Mouse (Mus musculus) ES-E14 (cell line): ENCODE measurements at regions not wholly inside any gene's neighbourhood (a gene's known extent, or its start where the extent isn't known, plus 50 kb on each side); places are given as distances from the start of the nearest gene placed in this dataset.

Source experiments
- CHD2 ChIP-seq: IDR thresholded peaks from 2 replicates; pipeline ENCODE4 v1.6.1; 2014; ENCODE audit warnings: mild to moderate bottlenecking, low read depth, low read length, inconsistent platforms
- HCFC1 ChIP-seq: IDR thresholded peaks from 2 replicates; pipeline ENCODE4 v1.6.1; 2012; ENCODE audit warnings: low read length, inconsistent platforms, borderline replicate concordance; ENCODE audit not compliant: insufficient read depth
- MAFK ChIP-seq: IDR thresholded peaks from 2 replicates; pipeline ENCODE4 v1.6.1; 2014; ENCODE audit warnings: mild to moderate bottlenecking, low read depth, low read length, inconsistent platforms; ENCODE audit not compliant: insufficient read depth
- ZC3H11A ChIP-seq: IDR thresholded peaks from 2 replicates; pipeline ENCODE4 v1.6.1; 2012; ENCODE audit warnings: low read depth, mild to moderate bottlenecking, inconsistent platforms, low read length, borderline replicate concordance
- ZNF384 ChIP-seq: IDR thresholded peaks from 2 replicates; pipeline ENCODE4 v1.6.1; 2012; ENCODE audit warnings: low read depth, low read length, inconsistent platforms

DNA sequence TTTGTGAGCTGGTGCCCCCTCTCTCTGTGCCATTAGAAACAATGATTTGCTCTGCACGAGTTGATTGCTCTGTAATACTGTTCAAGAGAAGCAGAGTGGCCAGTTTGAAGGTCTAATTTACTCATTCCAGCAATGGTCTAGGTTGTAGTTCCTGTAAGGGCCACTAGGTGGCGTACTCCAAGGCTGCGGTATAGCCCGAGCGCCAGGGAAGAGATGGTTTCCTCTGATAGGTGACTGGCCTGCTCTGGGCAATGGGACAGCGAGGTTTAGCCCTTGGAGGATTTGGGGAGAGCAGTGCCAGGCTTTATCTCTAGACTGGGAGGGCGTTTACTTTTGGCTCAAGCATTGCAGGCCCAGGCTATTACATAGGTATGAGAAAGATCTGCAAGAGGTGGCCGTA lies 76.8 kb upstream of the Mki67 start:
- no peak for TF ChIP-seq ZC3H11A
- TF ChIP-seq CHD2: no peak
- TF ChIP-seq ZNF384: no peak
- no peak for TF ChIP-seq HCFC1
- TF ChIP-seq MAFK: no peak
